Mouse (Mus musculus) spleen, adult 2 months (tissue): Measurements from ENCODE around the gene Pycr1.

Source experiments
- CTCF ChIP-seq: fragments of 200-500 bp; IDR thresholded peaks from 2 replicates; pipeline ENCODE4 v1.5.1; 2011; ENCODE audit warnings: mild to moderate bottlenecking, inconsistent platforms; ENCODE audit not compliant: insufficient read depth, insufficient read length, insufficient replicate concordance; ENCODE audit errors: extremely low read depth
- POLR2A ChIP-seq: fragments of 200-500 bp; IDR thresholded peaks from 2 replicates; pipeline ENCODE4 v1.6.1; 2011; ENCODE audit warnings: low read depth, low read length, inconsistent platforms

DNA sequence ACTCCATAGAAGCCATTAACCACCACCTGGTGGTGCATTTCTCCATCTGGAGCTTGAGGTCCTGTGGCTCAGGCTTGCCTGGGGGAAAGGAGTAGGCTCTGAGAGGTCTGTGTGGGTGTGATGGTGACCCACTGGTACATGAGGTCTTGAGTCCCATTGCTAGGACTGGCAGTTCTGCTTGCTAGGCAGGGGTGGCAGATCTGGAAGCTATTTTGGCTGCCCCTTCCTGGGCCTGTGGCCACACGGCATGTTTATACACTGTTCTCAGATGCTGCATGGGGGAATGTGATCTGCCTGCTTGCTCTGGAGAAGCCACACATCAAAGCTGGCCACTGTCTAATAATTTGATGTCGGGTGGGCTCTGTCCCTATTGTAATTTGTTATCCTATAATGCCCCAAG, 40.5 kb upstream of the Pycr1 start:
- TF ChIP-seq CTCF (no peak), POLR2A (no peak)
